In the genomic region with DNA sequence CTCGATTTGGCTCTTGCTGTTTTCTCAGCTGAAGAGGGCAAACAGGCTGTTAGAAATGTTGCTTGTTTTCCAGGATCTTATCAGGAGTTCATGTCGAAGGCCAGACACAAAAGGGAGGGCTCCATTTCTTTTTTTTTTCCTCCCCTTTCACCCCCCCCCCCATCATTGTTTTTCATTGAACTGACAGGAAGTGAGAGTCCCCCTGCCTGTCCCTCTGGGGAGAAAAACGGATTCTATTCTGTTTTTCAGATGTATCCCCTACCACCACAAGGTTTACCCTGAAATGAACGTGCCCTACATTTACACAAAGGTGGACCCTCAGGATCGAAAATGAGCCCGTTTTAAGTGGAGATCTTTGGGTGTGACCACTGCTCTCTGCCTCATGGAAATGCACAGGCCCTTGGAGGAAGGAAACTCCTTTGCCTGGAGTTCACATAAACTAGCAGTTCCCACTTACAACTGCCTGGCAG, we compare ENCODE assay signal across 9 mouse cellular contexts. TPM values are rescaled to one million over a fixed set of nuclear protein-coding genes. Genes with fewer than 3 reads are reported as not detected.
DNase-seq lines count a peak whose midpoint lies in the region; ATAC-seq and TF ChIP-seq lines count a peak whose summit lies in the region.
"Had no signal": no experiment of that assay in that cellular context is flagged by ENCODE, and none has a peak within 500 bp of the region (broad histone marks: within the 10 kb centered on the region; RNA-seq: fewer than 3 reads in every experiment).

No protein-coding gene starts in this region.

- 49% methylated on average over 6 of the region's 6 CpGs for WGBS in heart, postnatal 0 days
- 76% methylated on average over 6 of the region's 6 CpGs for WGBS in midbrain, embryonic 13.5 days

- H3K27me3 ChIP-seq in E14TG2a.4 (ENCODE audit: insufficient read depth, low read length): no peaks in the 10 kb centered on the region
- no peaks in the 10 kb centered on the region for H3K27me3 ChIP-seq in heart, postnatal 0 days (ENCODE audit: control insufficient read depth, insufficient read depth, low read length)
- no peaks in the 10 kb centered on the region for H3K27me3 ChIP-seq in midbrain, embryonic 13.5 days

- no peak for TF ChIP-seq EP300 in heart, postnatal 0 days (IDR thresholded peaks at IDR 0.05; ENCODE audit: low read depth)

- peaks cover 38% of the 10 kb centered on the region for H3K4me1 ChIP-seq in E14TG2a.4 (replicated peaks; ENCODE audit: low read depth, low read length)
- peaks cover 12% of the 10 kb centered on the region; the same call in 1 of the 2 replicates for H3K4me1 ChIP-seq in heart, postnatal 0 days (ENCODE audit: control insufficient read depth, insufficient read depth)
- H3K4me1 ChIP-seq in midbrain, embryonic 13.5 days (replicated peaks): no peaks in the 10 kb centered on the region

- peak; percentile 64 for ATAC-seq in heart, postnatal 0 days (ENCODE audit: insufficient read depth, low read depth)
- no peak for ATAC-seq in cerebellum, adult (ENCODE audit: insufficient number of reproducible peaks, low FRiP score, low TSS enrichment)
- no peak for ATAC-seq in midbrain, embryonic 13.5 days

- no peak for TF ChIP-seq CTCF in E14TG2a.4 (conservative IDR thresholded peaks at IDR 0.05; ENCODE audit: low read length)
- no peak for TF ChIP-seq CTCF in heart, postnatal 0 days (IDR thresholded peaks at IDR 0.05; ENCODE audit: low read depth)

- H3K4me3 ChIP-seq in E14TG2a.4 (replicated peaks; ENCODE audit: low read length): 0 out of 2 replicates have a peak overlapping the region, but pooled peaks have one; percentile 7
- no peak overlapping the region for H3K4me3 ChIP-seq in heart, postnatal 0 days (ENCODE audit: low read depth, low read length)
- H3K4me3 ChIP-seq in midbrain, embryonic 13.5 days (replicated peaks): no peak overlapping the region

- H3K36me3 ChIP-seq in E14TG2a.4 (ENCODE audit: insufficient read depth, low read length): no peaks in the 10 kb centered on the region
- H3K36me3 ChIP-seq in heart, postnatal 0 days (replicated peaks; ENCODE audit: control insufficient read depth, insufficient read depth, low read length): no peaks in the 10 kb centered on the region
- H3K36me3 ChIP-seq in midbrain, embryonic 13.5 days: no peaks in the 10 kb centered on the region

- DNase-seq in gastrocnemius, adult 18-20 months (ENCODE audit: low spot score): peak; percentile 11
- no peak for DNase-seq in gastrocnemius, postnatal 4 days (ENCODE audit: low spot score in 2 of 2)
- peak; percentile 64 for DNase-seq in heart, postnatal 0 days (ENCODE audit: low spot score)
- peak; percentile 41 for DNase-seq in lung, postnatal 25 days (ENCODE audit: low spot score)
- DNase-seq in urinary bladder, adult 2 months (ENCODE audit: low spot score): no peak
- DNase-seq: cerebellum, postnatal 36 days had no signal

- H3K9ac ChIP-seq in heart, postnatal 0 days (replicated peaks; ENCODE audit: low read depth, low read length): no peak overlapping the region
- no peak overlapping the region for H3K9ac ChIP-seq in midbrain, embryonic 13.5 days (replicated peaks)

- peak overlapping the region; percentile 86 for H3K27ac ChIP-seq in heart, postnatal 0 days (ENCODE audit: low read depth)
- no peak overlapping the region for H3K27ac ChIP-seq in midbrain, embryonic 13.5 days

- no peak overlapping the region for H3K4me2 ChIP-seq in heart, postnatal 0 days (ENCODE audit: low read depth, low read length)
- H3K4me2 ChIP-seq in midbrain, embryonic 13.5 days (replicated peaks): no peak overlapping the region

- no peaks in the 10 kb centered on the region for H3K9me3 ChIP-seq in E14TG2a.4 (ENCODE audit: low read length)
- H3K9me3 ChIP-seq in heart, postnatal 0 days (replicated peaks; ENCODE audit: control insufficient read depth, low read length): peaks cover 11% of the 10 kb centered on the region
- H3K9me3 ChIP-seq in midbrain, embryonic 13.5 days: 0 out of 2 replicates have a peak, but pooled peaks cover 3% of the 10 kb centered on the region

RNA-seq across cellular contexts. Expression of a gene that starts 25.6 kb away (rescaled TPM):
- 10 to 100 TPM in 1 of 2 experiments, 1 to 10 TPM in 1; 7.2 to 11.4 TPM for total RNA-seq in gastrocnemius, adult 18-20 months (2021)
- total RNA-seq in gastrocnemius, postnatal 4 days (2021): 10 to 100 TPM; 63.4 to 64.4 TPM
- 45.0 and 47.3 TPM in 2 replicates for total RNA-seq in heart, postnatal 0 days (2014; rRNA removed; ENCODE audit: low replicate concordance)
- 31.0 and 34.4 TPM in 2 replicates for polyA plus RNA-seq in heart, postnatal 0 days (2015; fragmentation: Nextera tagmentation; extraction: Ambion mirVana)
- polyA plus RNA-seq in urinary bladder, adult 2 months (2012; rRNA removed): 21.6 and 22.7 TPM in 2 replicates
- polyA plus RNA-seq in midbrain, embryonic 13.5 days (2015; fragmentation: Nextera tagmentation; extraction: Ambion mirVana): 7.7 and 8.5 TPM in 2 replicates

Comparison
In these comparisons a context has a peak if more than half of its experiments do, and no peak if none do; other contexts are left out.
1. DNase-seq: peak in gastrocnemius, adult 18-20 months (single experiment), heart, postnatal 0 days (single experiment) and lung, postnatal 25 days (single experiment); none in gastrocnemius, postnatal 4 days (0 of 2) and urinary bladder, adult 2 months (single experiment).